Mouse (Mus musculus) telencephalon, adult 2 months (tissue): ENCODE results near the gene Mpzl2.

Experiments used
- DNase-seq: peaks from one replicate; pipeline ENCODE4 v3.0.0-alpha.2; 2011; ENCODE audit warnings: low read depth, low spot score

Mpzl2 gene

DNA sequence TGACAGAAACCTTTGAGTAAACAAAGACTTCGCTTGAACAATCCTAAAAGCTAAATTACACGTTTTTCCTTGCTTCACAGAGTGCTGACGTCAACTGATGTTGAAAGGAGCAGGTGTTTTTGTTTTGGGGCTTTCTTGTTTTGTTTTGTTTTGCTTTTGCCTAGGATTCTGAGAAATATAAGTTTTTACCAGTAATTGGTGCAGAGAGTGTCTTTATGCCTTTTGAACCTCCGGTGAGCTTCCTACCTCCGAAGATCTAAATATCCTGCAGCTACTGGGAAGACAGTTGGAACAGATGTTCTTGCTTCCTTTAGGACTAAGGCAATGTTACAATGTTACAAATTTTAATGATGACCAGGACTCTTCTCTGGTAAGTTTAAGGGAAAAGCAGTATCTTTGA lies at the start of gene Mpzl2:
Gene Mpzl2, plus strand, starts transcription at position 301 of the 400 bp plus-strand sequence.
- no peak for DNase-seq

DNA sequence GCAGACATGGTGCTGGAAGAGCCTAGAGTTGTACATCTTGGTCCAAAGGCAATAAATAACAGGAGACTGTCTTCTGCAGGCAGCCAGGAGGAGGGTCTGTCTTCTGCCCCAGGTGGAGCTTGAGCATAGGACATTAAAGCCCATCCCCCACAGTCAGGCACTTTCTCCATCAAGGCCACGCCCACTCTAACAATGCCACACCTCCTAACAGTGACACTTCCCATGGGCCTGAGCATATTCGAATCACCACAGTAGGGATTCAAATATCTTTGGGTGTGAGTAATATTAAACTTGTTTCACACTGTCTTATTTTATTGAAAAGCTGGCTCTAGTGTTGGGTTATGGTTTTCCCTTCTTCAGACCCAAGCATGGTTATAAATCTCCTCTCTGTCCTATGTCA lies 47.8 kb upstream of the Mpzl2 start:
- no peak for DNase-seq

DNA sequence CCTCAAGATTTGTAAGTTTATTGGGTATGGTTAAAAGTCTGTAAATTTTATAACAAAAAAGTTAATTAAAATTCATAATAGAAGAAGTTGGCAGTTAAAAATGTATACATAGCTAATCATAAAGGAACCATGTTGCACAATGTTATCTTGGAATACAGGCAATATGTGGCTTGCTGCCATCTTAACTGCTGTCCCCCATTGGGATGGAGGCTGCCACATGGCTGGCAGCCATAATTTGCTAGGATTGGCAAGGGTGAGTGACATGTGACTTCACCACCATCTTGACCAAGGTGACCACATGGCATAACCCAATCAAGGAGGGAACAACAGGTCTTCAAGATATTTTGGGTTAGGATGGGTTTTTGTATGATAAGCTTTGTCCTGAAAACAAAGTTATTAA lies 47.3 kb upstream of the Mpzl2 start:
- DNase-seq, result no peak

DNA sequence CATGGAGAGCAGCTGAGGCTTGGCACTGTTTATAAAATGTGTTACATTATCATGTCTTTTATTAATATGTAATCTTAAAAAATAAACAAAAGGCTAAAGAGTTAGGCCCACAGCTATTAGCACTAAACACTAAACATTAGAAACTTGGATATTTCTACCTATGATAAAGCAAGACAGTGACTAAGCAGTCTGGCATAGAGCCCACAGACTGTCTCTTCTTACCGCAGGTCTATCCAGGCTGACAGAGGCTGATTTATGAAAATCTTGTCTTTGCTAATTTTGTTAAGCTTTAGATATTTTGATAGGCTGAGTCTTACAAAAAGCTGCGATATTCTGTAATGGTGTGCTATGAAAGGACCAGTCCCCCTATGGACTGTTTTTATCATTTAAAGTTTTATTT lies 46.3 kb upstream of the Mpzl2 start:
- no peak for DNase-seq

DNA sequence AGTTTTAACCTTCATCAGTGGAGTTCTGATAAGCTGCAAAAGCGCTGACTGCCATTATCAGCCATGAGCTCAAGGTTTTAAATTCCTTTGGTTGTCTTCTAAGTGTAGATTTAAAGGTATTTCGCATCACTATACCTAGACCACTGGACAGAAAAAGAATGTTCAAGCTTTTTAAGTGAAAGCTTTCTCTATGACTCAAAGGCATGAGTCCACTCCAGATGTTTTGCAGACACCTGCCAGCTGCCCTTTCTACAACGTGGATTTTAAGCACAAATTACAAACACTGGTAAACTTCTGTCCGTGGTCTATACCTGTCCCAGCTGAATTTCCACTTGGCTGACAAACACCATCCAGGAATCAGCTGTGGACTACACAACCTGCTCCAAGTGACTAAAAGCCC lies 44.6 kb upstream of the Mpzl2 start:
- no peak for DNase-seq

DNA sequence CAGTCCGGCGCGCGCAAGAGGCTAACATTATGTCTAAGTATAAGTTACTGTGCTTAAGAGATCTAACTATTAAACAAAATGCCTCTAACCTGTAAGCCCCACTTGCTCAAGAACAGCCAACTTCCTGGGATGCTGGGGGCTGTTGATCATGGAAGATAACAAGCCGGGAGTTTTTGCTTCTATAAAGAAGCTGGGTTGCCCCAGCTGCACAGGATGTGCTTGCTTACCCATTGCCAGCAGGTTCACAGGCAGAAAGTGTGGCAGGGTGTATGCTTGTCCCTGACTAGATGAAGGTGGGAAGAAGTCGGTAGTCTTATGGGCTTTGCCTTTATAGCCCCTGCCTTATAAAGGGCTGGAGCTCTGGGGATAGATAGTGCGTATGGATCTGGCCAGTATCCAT lies 43.0 kb upstream of the Mpzl2 start:
- no peak for DNase-seq

DNA sequence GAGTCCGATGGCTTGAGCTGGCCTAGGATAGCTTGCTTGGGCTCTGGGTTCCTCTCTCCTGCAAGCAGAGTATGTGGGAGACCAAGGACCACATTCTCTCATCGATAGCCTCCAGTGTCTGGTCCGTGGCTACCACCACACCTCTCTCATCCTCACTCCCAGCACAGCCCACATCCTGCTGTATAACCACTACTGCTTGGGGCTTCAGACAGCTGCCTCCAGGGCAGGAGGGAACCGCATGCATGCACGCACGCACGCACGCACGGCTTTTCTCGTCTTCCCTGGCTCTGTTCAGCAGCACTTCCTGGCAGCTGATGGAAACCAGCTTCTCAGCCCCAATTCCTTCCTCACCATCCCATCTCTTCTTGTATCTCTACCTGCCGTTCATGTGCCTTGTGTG lies 41.5 kb upstream of the Mpzl2 start:
- no peak for DNase-seq

DNA sequence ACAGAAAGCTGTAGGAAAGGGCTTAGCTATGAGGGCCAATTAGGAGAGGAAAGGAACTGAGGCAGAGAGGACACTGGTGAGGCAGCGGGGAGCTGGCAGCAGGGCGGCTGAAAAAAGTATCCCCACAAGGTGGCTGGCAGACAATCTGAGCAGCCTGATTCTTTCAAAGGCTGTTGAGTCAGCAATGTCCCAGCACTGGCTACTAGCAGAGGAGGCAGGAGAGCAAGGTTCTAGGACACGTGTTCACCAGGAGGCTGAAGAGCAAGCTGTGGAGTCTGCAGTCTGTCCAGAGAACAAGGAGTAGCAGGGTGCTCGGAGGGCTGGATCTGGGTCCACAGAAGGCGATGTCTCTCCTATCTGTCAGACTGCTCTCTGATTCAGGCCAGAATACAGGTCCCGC lies 40.4 kb upstream of the Mpzl2 start:
- peak; percentile 13 for DNase-seq

DNA sequence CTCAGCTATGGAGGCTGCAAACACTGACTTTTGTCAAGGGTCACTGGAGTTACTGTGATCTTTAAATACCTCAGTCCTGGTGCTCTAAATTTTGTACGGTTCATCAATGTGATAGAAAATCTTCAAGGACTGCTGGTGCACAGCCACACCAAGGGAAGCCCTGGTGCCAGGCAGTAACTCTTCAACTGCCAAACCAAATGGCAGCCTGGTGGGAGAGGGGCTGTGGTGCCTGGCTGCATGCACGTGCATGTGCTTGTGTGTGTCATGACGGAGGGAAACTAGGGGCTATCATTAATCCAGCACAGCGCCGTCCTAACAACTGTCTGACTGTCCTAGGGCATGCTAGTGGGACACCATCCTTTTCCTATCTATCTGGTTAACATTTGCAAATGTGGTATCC lies 39.8 kb upstream of the Mpzl2 start:
- no peak for DNase-seq

DNA sequence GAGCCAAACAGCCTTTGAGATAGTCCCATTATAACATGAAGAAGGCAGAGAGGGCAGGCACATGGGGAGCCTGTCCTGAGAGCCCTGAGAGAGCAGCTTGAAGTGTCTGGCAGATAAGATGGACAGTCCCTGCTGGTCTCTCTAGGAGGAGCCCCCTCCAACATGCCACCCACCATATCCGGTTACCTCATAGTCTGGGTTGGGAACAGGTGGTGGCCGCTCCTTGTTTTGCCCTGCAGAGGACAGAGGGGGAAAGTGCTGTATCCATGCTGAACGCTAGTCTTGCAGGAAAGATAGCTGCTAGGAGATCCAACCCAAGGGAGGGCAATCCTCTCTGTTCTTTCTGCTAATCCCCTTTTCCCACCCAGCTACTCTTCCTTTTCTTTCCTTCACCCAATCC lies 39.4 kb upstream of the Mpzl2 start:
- no peak for DNase-seq

DNA sequence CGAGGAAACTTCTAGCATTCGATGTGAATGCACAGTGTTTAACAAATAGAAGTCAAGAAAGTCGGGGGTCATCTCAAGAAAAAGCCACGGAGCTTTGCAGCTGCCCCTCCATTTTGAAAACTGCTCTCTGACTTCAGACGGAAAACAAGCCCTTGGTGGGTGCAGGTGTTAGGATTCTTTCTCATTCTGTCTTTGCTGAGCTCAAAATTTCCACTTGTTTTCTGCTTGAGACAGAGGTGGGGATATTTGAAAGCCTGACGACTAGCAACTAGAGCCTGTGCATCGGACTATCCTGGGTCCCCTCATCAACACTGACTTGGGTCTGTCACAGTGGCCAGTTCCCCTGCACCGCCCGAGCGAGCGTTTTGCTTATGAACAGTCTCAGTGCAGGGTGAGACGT lies 32.2 kb upstream of the Mpzl2 start:
- no peak for DNase-seq

DNA sequence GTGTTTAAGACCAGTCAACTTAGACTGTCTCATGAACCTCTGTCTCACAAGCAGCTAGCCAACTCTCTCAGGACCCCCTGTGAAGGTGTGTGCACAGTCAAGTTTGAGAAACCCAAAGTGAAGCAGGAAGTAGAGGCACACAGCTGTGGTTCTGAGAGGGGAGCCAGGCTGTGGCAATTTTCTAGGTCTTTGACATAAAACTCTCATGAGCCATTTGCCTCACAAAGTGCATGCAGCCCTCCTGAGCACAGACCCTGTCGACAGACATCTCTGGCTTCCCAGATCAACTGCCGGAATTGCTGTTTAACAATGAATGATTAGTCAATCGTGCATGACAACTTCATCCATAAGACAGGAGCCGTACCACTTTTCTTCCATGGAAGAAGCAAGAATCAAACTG lies 31.3 kb upstream of the Mpzl2 start:
- DNase-seq, result no peak

DNA sequence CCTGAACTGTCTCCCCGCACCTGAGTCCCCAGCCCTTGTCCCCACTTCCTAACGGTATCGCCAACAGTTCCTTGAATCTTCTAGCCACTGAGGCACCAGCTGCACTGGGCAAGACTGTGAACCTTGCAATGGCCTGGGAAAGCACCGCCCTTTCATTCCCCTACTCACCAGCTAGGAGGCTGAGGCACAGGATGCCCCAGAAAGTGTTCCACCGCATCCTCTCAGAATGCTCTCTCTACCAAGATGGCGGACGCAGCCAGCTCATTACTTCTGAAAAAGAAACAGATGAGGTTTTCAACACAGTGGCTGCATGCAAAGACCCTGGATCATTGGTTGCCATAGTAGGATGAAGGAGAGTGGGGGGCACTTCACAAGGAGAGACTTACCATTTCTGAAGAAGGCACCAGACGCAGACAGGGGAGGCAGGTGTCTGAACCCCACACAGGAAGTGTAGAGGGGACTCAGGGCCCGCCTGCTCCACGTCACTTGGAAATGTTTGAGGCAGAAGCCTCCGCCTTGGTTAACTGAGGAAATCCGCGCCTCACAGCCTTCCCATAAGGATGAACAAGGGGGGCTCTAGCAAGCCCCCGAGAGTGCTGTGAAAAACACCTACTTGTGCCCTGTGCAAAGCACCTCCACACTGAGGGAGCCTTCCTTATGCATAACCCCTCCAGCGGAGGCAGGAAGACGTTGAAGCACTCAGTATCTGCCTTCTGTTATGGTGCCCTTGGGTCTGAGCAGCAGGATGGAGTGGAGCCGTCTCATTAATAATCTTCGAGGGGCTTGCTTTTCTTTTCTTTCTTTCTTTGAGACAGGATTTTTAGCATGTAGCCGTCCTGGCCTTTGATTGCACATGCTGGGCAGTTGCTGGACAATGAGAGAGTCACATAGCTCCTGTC lies 30.2 kb upstream of the Mpzl2 start, which contains the start of gene Cd3e:
Gene Cd3e, minus strand, starts transcription at position 448 of the 899 bp plus-strand sequence.
- no peak for DNase-seq

DNA sequence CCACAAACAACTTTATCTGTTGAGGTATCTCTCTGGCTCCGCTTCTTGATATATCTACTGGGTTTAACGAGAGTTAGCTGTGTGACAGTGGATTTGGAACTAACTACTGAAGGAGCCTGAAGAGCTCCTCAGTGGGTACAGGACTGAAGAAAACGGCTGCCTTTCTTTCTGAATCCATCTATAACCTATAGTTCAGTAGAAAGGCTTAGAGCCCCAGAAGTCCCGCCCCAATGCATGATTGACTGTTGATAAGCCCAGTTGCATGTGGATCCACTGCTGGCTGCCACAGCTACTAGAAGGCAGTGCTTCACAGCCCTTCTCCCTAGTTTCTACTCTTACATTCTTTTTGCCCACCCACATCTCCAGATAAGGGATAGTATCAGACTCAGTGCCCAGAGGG lies 29.1 kb upstream of the Mpzl2 start:
- DNase-seq, result no peak

DNA sequence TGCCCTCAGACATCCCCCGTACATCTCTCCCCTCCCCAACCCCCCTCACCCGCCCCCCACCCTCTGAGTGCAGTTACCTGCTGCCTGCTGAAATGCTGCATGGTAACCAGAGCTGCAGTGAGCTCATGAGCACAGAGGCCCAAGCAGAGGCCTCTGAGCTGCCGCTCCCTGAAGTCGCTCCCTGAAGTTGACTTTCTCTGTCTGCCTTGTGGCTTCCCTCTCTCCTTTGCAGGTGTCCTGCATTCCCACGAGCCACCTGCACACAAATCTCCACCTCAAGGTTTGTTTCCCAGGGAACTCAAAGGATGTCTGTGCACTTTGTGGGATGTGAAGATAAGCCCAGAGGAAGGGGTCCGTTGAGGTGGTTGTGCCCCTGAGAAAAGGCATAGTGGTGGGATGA lies 28.3 kb upstream of the Mpzl2 start:
- DNase-seq, result no peak

DNA sequence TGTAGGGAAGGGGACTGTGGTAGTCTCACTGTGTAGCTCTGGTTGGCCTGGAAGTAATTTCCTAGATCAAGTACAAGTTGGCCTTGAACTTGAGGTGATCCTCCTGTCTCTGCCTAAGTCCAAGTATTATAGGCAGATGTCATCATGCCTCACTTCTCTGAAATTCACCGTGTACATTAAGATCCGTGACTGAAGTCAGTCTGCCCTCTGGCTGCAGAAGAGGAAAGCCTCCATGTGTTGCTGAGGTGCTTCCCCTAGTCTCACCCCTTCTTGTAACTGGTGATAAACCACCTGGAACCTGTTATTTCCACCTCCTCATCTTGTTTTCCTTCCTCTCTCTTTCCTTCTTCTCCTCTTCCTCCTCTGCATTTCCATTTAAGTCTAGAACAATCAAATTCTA lies 24.7 kb upstream of the Mpzl2 start:
- DNase-seq, result no peak

DNA sequence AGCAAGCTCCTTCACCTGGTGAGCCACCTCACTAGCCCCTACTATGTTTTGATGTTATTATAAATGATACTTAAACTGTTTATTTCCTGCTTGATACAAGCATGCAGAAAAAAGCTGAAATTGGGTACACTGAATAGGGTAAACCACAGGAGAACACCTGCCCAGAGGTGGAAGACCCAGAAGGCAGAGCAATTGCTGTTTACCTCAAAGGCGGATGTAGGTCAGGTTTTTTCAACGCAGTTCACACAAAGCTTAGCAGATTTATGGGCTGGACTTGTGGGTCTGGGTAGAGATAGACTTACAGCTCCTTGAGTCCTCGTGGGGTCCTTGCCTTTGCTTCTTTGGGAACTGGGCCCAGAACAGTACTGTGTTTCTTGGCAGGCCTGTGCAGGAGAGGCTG lies 23.8 kb upstream of the Mpzl2 start:
- no peak for DNase-seq

DNA sequence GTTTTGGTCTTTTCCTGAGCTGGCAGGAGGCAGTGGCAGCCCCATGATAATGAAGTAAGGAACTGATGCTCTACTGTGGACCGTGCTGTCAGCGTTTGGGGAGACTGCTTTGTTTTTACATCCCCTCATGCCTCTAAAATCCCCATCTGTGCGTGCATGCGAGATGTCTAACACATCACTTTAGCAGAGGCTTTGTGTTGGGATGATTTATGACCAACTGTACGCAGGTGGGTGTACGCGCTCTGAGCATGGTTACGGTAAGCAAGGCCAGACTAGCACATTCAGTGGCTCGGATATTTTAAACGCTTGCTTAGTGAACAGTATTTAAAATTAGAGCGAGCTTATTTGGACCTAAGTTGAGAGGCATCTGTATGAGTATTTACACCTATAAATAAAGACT lies 21.6 kb upstream of the Mpzl2 start:
- peak; percentile 35 for DNase-seq

DNA sequence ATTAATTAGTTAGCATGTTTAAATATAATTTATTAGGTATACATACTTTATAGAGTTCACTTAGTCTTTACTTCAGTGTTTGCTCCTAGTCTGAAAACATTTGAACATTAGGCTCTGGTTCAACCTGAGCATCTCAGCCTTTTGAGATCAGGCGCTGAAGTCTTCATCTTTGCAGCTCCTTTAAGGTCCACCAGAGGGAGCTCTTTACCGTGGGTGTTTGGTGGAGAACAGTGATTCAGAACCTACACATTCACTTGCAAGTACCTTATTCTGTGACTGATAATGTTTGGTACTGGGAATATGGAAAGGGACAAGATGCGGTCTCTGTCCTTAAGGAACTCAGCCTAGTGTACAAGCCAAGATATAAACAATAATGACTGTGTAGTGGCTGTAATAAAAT lies 16.8 kb upstream of the Mpzl2 start:
- peak; percentile 48 for DNase-seq

DNA sequence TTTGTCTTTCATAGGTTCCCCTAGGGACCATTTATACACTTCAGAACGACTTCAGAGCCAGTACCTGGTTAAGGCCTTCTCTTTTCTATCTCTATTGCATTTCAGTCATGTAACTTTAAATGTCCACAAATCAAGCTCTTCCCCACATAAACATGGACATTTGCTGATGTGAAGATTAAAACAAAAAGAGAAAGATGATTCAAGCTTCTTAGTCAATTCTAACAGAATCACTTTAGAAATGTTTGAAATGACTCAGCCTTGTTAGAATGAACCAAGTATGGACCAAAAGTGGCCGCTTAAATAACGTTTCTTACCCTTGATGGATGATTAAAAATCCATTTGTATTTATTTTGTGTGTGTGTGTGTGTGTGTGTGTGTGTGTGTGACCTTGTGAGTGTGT lies 16.0 kb upstream of the Mpzl2 start:
- no peak for DNase-seq

DNA sequence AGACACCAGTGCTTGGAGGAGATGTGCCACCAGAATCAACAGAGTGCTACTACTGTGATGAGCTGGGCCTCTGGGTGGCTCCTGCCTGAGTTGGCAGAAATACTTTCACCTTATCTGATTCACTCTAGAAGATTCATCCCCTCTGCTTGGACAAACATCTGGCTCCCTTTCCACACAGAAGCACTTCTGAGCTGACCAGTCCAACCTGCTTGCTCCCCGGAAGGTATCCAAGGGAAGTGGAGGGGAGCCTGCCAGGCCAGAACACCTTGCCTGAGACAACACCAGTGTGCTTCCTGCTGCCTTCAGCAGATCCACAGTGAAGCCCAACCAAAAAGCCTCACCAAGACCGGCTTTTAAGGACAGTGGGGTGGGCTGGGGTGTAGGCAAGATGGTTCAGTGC lies 15.4 kb upstream of the Mpzl2 start:
- DNase-seq, result no peak

DNA sequence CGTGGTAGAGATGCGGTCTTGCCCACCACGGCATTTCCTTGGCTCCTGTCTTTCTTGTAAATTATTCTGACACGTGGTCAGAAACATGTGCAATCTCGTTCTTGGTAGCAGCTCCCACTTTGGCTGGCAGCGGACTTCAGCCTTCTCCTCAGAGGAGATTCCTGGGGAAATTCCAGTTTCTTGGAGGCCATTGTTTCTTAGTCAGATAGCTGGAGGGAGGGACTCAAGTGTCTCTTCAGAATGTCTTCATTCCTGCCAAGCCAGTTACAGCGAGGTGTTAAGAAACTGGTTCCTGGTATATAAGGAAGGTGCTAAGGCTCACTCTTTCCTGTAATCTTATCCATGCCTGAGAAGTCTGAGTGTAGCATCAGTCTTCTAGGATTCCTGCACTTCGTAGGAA lies 12.2 kb upstream of the Mpzl2 start:
- no peak for DNase-seq

DNA sequence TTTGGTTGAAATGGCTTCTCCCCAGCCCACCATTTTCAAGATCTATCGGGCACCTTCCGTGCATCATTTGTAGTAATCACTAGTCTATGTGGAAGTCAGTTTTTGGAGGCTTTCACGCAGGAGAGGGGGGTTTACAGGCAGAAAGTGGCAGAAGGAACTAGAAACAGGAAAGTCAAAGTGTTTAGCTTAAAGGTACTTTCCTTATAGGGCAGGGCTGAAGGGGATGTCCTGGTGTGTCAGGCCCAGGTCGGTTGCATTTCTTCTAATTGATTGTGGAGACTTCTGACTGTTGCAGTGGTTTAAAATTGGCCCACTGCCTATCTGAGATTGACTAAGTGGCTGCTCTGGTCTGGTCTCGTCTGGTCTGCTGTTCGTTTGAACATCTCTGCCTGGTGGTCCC lies 9.3 kb upstream of the Mpzl2 start:
- no peak for DNase-seq

DNA sequence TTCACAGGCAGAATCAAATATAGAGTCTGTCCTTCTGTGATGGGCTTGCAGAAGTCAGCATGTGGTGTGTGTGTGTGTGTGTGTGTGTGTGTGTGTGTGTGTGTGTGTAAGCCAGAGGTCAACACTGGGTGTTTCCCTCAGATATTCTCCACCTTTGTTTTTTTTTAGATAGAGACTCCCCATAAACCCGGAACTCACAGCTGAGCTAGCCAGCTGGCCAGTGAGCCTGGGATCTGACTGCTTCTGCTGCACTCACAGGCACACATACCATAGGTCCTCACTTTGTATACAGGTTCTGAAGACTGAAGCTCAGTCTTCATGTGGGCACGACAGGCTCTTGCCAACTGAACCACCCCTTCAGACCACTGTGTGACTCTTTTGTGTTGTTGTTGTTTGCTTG lies 7.3 kb upstream of the Mpzl2 start:
- no peak for DNase-seq
